Mouse (Mus musculus) frontal cortex, postnatal 25 days (tissue): ENCODE measurements at regions not wholly inside any gene's neighbourhood (a gene's known extent, or its start where the extent isn't known, plus 50 kb on each side); places are given as distances from the start of the nearest gene placed in this dataset.
A peak's percentile ranks its signal among the peaks of the same experiment; 100 is the strongest.

Source experiments
- DNase-seq, 2 experiments: peaks; one replicate each; pipeline ENCODE4 v3.0.0; 2022; ENCODE audit warnings: low spot score in 2 of 2

DNA sequence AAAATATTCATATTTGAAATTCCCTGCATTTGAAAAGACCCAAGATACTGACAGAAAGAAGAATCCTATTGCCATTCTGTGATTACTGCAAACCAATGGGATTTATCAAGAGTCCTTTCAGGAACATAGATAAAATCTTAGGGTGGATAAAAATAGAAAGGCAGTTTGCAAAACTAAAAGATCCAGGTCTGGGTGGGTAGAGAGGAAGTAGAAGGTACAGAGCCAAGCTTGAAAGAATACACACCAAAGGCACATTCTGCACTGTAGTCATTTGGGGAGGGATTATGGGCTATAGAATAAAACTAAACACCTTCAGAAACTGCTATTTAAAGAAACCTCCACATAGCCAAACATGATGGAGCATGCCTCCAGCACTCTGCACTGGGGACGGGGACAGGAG lies 288.5 kb upstream of the 4930412O13Rik start:
- no peak for DNase-seq

DNA sequence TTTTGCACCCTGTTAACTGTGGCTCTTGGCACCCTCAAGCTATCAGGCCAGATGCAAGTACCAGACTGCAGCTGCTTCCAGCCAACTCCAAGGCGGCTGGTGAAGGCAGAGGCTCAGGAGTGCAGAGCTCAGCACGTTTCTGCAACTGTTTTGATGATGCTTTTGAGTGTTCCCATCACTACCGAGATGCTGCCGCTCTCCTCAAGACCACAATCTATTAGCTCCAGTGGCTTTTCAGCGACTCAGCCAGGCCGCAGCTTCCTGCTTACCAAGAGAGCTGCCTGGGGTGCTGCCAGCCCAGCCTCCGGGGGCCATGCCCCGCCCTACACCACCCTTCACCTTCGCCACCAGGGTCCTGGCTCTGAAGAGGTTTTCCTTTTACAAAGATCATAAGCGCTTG lies 287.1 kb upstream of the 4930412O13Rik start:
- no peak for DNase-seq

DNA sequence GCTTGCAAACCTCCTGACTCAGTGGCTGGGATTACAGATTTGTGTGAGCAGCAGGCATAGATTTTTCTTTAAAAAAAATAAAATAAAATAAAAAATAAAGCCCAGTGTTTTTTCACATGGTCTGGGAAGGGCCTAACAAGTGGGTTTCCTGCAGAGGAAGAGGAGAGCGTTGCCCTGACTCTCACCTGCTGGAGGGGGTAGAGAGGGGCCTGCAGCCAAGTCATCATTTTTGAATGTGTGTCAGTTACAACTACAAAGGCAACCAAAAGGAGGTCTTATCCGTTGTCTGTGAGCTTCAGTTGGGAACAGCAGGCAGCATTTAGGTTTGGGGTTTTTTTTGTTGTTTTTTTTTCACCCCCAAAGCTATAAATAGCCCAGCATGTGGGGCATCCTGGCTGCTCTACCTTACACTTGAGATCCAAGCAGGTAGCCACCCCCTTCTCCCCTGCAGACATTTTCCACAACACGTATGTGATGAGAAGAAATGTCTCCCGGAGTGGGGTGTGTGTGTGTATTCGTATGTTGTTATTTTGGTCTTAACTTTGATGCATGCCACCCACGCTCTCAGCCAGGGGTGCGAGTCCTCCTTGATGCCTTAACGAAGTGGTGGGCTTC lies 285.7 kb upstream of the 4930412O13Rik start:
- DNase-seq = no peak

DNA sequence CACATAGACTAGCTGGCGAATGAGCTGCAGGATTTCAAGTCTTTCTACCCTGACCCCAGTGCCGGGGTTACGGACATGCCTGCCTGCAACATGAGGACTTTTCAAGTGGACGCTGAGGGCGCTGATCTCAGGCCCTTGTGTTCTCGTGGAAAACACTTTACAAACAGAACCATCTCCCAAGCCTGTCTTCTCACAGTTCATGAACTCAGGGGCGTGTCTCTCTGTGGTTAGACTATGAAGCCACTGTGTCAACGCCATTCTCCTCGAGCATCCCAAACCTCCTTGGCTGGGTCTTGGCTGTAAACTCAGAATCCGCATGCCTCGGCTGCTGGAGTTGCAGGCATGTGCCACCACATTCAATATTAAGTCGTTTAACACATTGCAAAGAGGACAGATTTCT lies 284.9 kb upstream of the 4930412O13Rik start:
- no peak for DNase-seq

DNA sequence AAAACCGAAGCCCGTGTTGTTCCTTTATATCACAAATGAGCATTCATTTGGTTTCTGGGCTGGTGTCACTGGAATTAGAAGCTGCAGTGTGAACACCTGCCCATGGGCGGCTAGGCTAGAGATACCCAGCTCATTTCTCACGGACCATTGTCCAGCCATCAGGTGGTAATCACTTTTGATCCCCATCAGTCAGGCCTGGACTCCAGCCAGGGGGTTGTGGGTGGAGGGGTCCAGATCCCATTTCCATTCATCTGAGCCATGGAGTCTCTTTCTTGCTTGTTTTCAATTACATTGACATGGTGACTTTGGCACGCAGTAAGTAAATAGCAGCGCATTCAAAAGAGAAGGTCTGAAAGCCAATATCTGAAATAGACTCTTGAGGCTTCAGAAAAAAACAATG lies 276.1 kb upstream of the 4930412O13Rik start:
- DNase-seq = no peak

DNA sequence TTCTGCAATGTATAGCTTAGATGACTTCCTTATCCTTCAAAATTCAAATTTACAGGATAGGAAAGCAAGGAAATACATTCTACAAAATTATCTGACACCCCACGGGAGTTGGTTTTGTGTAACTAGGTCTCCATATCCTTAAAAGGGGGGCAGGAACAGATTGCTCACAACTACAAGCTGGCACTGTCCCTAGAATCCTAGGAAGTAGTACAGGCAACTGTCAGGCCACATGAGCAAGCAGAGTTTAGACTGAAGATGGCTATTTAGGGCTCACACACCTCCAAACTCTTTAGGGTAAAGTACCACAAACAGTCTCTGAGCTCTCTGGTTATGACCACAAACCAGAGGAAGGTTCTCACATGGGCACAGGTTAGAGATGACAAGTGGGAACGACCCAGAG lies 273.5 kb upstream of the 4930412O13Rik start:
- DNase-seq = no peak

DNA sequence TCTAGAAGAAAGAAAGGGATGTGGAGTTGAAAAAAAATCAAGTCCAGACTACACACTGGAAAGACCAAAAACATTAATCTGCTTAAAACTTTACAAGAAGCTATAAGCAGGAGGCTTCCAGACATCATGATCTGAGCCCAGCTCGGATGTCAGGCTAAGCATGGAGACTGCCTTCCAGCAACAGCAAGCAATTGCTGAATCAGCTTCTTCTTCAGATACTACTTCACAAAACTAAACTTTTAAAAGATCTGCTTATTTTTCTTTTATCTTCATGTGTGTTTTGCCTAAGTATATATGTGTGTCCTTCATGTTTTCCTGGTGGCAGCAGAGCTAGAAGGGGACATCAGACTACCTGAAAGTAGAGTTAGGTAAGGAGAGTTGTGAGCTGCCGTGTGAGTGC lies 266.6 kb upstream of the 4930412O13Rik start:
- DNase-seq = no peak

DNA sequence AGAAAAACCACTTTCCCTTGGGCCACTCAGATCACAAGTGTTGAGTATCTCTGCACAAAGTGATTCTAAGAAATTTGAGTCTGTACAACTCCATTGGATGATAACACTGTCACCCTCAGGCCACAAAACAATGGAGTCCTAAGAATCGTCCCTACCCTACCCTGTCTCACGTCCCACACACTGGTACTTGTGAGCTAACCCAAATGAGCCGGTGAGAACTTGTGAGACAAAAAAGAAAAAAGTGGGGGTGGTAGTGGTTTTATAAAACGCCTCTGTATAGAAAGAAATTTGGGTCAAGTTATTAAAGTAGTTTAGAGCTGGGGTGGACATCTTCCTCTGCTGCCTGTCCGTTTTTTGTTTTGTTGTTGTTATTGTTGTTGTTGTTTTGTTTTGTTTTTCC lies 264.8 kb upstream of the 4930412O13Rik start:
- DNase-seq = no peak

DNA sequence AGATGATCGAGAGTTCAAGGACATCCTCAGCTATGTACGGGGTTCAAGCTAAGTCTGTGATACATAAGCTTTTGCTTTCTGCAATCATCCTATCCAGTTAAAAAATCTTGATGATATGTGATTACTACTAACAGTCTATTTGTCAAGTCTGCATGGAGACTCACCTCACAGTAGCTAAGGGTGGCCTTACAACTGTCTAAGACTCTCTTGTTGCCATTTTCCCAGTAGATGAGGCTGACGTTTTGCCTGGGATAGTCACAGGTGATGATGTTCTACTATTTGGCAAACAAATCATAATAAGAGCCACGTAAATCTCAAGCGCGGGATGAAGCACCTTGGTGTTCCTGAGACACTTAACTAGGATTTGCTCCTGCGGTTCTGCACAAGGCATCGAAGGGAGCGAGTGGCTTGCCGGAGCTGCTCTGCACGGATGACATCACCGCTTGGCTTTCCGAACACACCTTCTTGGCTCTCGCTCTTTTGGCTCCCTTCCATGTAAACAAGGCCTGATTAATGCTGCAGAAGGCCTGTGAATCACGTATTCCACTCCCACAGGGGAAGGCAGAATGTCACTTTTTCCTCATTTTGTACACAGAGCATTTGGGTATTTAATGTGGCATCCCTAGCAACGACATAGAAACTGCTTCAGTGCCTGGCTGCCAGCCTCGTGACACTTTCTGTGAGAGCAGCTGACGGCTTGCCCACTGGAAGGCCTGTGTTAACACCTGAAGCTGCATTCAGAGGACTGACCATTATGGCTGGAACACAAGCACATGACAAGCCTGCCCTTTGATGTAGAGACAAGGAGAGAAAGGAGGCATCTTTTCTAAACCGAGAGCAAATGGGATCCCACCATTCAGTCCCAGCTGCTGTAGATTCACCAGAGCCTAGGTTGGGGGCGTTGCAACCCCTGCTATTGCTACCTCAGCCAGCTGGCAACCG lies 260.5 kb upstream of the 4930412O13Rik start:
- DNase-seq = peak; percentile 26 to 35

DNA sequence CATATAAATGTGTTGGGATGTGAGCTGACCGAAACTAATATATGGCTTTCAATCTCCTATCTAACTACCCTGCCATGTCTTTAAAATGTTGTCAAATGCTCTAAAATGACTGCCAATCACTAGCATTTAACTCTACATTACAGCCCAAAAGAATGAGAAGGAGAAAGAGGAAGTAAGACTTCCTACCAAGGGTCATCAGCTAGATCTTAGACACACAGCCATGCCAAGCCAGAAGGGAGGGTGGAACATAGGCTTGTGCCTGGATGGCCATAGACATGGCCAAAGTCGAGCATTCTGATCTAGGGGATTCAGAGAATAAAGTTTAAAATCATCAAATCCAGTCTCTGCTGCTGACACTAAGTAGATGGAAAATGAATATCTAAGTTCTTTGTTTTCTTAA lies 257.4 kb upstream of the 4930412O13Rik start:
- no peak for DNase-seq

DNA sequence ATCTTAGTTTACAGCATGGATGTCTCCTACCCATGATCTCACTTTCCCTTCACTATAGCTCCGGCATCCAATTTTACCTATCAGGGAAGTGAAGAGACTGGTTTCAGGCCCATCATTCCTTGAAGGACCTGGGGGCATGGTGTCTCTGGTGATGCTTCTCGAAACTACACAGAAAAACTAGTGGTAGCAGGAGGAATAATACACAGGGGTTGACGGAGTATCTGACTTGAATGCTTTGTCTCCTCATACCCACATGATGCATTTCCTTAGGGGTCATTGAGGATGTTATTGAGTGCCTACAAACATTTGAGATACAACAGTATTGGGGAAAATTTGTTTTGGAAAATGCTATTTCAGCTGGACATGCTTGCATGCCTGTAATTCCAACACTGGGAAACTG lies 253.0 kb upstream of the 4930412O13Rik start:
- no peak for DNase-seq

DNA sequence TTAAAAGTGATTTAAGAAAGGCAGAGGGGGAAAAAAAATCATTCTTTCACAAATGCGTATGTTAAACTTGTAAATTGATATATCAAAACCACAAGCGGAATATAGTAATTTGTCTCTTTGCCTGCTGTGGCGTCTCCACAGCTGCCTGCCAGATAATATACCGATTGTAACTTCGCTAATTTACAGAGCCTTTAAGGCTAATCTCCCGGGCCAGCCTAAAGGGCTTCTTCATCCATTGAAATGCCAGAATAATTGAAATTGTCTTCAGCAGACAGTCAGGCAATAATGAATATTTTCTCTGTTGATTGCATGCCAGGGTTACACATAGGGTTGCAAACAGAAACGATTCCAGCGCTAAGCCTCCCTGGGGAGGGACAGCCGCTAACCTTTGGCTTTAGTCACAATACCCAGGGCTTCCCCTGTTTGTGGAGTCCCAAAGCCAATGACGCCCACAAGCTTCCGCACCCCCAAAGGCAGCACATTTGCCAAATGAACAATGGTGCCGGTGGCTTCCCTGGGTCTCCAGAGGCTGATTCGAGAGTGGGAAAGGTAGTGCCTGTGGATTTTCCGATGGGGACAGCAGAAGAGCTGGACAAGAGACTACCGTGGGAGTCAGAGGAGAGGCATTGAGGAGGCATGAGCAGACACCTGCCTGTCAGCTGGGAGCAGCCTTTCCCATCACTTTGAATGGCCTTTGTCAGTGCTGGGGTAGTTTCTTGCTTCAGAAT lies 248.2 kb upstream of the 4930412O13Rik start:
- no peak for DNase-seq

DNA sequence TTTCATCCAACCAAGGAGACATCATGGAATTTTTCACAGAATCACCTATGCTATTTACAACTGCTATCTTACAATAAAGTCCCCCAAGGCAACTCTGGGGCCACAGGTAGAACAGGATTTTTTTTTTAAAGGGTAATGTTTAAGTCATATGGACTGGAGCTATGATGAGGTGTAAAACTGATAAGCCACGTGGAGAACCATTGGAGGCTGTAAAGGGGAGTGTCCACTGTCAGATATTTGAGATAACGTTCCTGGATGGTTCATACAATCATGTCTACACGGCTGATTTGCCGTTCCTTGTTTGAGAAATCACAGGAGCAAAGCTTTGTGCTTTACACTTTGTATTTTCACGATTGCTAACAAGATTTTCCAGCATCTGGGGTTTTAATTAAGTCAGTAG lies 241.8 kb upstream of the 4930412O13Rik start:
- DNase-seq = no peak

DNA sequence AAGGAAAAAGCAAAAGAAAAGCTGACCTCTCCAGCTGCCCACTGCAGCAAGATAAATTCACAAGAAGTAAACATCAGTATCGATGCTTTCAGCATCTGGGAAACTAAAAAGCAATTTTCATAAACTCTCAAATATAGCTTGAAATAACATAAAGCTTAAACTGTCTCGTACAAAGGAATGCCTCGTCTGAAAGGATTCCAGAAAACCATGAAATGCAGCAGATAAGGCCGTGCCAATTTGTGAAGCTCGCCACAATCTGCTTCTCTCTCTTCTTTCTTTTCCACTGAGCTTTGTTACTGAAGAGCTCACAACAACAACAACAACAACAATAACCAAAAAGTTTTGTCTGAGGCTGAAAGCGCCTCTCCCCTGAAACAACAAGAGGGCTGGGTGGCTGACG lies 239.4 kb upstream of the 4930412O13Rik start:
- DNase-seq = no peak

DNA sequence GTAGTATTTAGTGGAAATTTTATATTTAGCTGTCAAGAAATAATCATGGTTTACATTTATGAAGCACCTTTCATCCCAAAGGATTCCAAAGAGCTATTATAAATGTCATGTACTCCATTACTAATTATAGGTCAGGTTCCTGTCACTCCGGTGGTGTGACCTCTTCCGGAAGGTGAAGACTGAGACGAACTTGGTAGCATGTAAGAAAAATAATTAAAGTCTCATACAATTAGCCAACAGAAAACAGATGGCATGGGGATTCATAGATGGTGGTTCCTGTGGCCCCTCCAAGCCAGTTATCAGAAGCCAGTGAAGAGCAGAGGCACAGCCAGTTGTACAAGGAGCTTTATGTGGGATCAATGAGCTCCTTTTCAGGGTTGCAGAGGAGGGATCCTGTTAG lies 238.6 kb upstream of the 4930412O13Rik start:
- DNase-seq = no peak

DNA sequence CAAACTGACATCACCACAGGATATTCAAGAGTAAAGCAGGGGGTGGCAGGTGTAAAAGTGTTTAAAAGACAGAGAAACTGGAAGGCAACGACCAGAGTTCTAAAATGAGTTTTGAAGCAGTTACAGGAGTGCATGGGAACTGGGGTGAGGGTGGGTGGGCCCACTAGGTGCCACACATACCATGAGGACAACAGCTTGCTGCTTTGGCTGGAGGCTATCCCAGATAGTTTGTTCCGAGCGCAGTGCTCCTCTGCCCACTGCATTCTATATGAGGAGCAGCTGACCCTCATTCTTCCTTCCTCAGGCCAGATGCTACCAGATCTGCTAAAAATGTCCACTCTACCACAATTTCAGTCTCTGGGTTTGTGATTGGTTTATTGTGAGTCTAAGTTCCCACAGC lies 234.6 kb upstream of the 4930412O13Rik start:
- DNase-seq = no peak

DNA sequence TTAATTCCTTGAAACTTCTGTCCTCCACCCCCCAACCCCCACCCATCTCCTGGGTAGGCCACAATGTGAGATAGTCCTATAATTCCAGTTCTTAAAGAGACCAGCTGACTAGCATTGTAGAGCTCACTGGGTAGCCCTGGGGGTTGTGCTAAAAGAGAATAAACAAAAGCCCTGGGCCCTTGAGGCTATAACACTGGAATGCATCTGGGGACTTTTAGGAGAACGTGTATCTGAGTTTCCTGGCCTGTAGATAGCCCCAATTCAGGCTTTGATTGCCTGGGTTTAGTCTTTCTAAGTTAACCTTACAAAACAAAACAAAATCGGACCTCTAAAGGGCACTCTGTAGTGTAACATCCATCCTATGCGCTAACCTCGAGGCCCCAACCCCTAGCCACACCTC lies 234.1 kb upstream of the 4930412O13Rik start:
- no peak for DNase-seq

DNA sequence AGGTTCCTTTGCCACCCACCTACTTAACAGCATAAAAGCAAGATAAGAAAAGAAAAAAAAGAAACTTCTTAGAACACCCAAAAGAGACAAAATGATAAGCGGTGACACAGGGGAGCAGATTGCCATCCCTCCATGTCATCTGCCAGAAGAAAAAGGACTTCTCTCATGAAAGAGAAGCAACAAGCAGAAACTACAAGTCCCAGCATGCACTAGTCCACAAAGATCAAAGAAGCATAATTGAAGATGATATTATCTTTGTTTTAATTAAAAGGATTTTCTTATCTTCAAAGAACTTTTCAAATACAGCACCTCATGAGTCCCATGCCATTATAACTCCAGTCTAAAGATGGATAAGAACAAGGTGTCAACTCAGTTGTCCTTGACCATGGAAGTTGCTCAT lies 231.0 kb upstream of the 4930412O13Rik start:
- no peak for DNase-seq

DNA sequence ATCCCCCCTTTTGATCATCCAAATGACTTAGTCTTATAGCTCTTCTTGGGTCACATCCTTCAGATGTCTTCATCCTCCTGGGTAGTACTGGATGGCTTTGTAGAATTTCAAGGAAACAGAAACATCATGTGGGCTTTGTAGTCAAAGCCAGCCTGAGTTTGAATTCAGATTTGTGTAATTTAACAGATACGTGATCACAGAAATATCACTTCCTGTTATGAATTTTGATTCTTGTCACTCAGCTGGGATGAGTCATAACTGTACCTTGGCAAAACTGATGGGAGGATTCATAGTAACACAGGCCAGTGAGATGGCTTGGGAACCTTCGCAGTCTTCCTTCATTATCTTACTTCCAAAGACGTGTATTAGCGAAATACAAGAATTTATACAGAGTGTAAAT lies 222.2 kb upstream of the 4930412O13Rik start:
- no peak for DNase-seq

DNA sequence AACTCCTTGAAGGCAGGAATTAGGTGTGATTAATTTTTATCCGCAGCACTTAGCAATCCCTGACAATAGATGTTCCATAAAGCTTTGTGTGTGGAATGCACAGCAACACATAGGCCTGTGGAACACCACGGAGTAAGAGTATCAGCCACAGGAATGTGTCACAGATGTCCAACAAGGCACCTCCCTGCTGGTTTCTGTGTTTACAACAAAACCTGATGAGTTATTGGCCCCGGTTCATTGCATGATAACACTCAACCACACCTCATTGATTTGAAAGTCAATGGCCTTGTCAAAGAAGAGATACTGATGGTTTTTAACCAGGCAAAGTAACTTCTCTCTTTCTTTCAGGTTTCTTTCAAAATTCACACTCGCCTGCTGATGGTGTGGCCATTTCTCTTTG lies 211.4 kb upstream of the 4930412O13Rik start:
- no peak for DNase-seq

DNA sequence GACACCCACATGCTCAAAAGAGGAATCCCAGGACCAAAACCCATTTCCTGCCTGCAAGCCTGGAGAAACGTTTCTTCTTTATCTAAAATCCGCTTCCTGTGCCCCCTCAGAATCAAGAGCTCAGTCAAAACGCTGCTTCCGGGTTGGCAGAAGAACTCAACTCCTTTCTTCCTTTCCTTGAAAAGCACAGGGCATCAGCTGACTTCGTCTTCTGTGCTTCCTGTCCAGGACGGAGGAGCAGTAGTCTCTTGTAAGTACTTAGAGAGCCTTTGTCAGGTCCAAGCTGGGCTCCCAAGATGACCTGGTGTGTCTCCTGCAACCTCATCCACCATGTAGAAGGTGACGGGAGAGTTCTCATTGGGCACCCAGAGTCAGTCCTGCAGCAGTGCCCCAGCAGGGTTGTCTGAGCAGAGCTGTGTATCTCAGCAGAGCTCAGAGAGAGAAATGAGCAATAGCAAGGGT lies 199.3 kb upstream of the 4930412O13Rik start:
- DNase-seq = no peak

DNA sequence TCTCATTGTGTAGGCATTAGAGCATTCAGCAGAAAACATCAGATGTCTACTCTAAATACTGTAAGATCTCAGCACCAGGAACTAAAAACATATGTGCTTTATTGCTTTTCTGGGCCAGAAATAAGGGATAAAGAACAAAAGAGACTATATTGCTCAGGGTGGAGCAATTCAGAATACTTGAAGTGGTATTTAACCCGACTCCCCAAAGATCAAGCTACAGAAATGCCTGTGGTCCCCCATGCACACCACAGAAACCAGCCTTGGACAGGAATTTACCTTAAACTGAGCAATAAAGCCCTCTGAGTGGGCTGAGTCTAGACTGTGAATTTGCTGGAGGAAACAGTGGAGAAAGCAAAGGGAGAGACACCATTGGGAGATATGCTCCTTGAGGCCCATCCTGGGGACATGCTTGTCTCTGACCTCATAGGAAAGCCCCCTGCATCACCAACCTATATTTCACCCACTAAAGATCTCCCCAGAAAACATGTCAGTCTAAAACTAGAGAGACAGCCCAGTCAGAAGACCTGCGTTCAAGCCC lies 197.3 kb upstream of the 4930412O13Rik start:
- DNase-seq = no peak
